Mouse (Mus musculus): Measurements from ENCODE around the gene 1700034J05Rik.

GRCm38 (mm10) chr6:146910801-146911200, 43.4 kb downstream of the 1700034J05Rik start:
- TF ChIP-seq SRF (IDR thresholded peaks at IDR 0.05; ENCODE audit: control insufficient read depth, insufficient read length, low read depth) (no peak), POLR2A (IDR thresholded peaks at IDR 0.05; ENCODE audit: insufficient read length, low read depth) (no peak), MAX (IDR thresholded peaks at IDR 0.05; ENCODE audit: low read depth) (no peak), POLR2AphosphoS2 (IDR thresholded peaks at IDR 0.05; ENCODE audit: insufficient read length, low read depth) (no peak)
